Comparison of ENCODE assay signal across 17 mouse cellular contexts in the genomic region with DNA sequence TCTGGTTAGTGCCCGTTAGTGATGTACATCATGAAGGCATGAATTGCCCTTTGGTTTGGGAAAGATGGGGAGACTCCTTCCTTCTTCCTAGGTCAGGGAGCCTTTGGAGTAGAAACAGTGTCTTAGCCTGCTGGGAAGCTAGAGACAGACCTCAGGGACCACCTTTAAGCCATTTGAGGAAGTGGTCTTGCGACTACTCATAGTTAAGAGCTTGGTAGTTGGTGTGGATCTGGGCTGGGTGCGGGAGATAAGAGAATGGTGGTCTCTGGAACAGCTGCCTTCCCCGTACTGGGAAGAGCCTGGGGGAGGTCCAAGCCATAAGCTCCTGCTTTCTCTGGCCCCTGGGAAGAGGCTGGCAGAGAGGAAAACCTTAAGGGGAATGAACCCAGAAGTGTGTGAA. TPM values are rescaled to one million over a fixed set of nuclear protein-coding genes. Genes with fewer than 3 reads are reported as not detected.
DNase-seq lines count a peak whose midpoint lies in the region; ATAC-seq and TF ChIP-seq lines count a peak whose summit lies in the region.
"Had no signal": no experiment of that assay in that cellular context is flagged by ENCODE, and none has a peak within 500 bp of the region (broad histone marks: within the 10 kb centered on the region; RNA-seq: fewer than 3 reads in every experiment).

No protein-coding gene starts in this region.

- peak overlapping the region; percentile 72; the same call in 1 of the 2 replicates for H3K4me3 ChIP-seq in midbrain, embryonic 10.5 days
- no peak overlapping the region for H3K4me3 ChIP-seq in midbrain, embryonic 11.5 days (ENCODE audit: low read depth, low read length)
- peak overlapping the region; percentile 78 for H3K4me3 ChIP-seq in forebrain, embryonic 14.5 days (ENCODE audit: low read depth, low read length)
- peak overlapping the region; percentile 81 for H3K4me3 ChIP-seq in hindbrain, postnatal 0 days (ENCODE audit: low read length)

- WGBS in midbrain, embryonic 10.5 days, result 71% methylated on average over 4 of the region's 4 CpGs
- 70% methylated on average over 4 of the region's 4 CpGs for WGBS in midbrain, embryonic 11.5 days
- 60% methylated on average over 4 of the region's 4 CpGs for WGBS in forebrain, embryonic 14.5 days
- 37% methylated on average over 4 of the region's 4 CpGs for WGBS in hindbrain, postnatal 0 days

- H3K36me3 ChIP-seq in midbrain, embryonic 10.5 days, result no peaks in the 10 kb centered on the region
- no peaks in the 10 kb centered on the region for H3K36me3 ChIP-seq in midbrain, embryonic 11.5 days (ENCODE audit: control insufficient read depth, insufficient read depth, low read length)
- H3K36me3 ChIP-seq in forebrain, embryonic 14.5 days (ENCODE audit: control insufficient read depth, insufficient read depth, low read length), result no peaks in the 10 kb centered on the region
- H3K36me3 ChIP-seq in hindbrain, postnatal 0 days (ENCODE audit: insufficient read depth, low read length), result no peaks in the 10 kb centered on the region
- H3K36me3 ChIP-seq: embryonic facial prominence, embryonic 12.5 days had no signal

- H3K27me3 ChIP-seq in midbrain, embryonic 10.5 days (ENCODE audit: low read depth, poor library complexity, severe bottlenecking), result peaks cover 80% of the 10 kb centered on the region
- H3K27me3 ChIP-seq in midbrain, embryonic 11.5 days (ENCODE audit: control insufficient read depth, insufficient read depth, low read length), result peaks cover 56% of the 10 kb centered on the region
- H3K27me3 ChIP-seq in forebrain, embryonic 14.5 days (replicated peaks; ENCODE audit: control insufficient read depth, insufficient read depth, low read length), result peaks cover 42% of the 10 kb centered on the region
- no peaks in the 10 kb centered on the region for H3K27me3 ChIP-seq in hindbrain, postnatal 0 days (ENCODE audit: insufficient read depth, low read length)

- DNase-seq in midbrain, embryonic 10.5 days (ENCODE audit: low spot score), result no peak
- no peak for DNase-seq in midbrain, embryonic 11.5 days (ENCODE audit: low spot score, missing footprints)
- no peak for DNase-seq in forebrain, embryonic 14.5 days (ENCODE audit: low spot score)
- no peak for DNase-seq in hindbrain, postnatal 0 days (ENCODE audit: low spot score)
- no peak for DNase-seq in spleen, adult 12 weeks (ENCODE audit: low spot score)
- no peak for DNase-seq in right cerebral cortex, postnatal 10 days (ENCODE audit: low spot score in 2 of 2)
- no peak for DNase-seq in testis, postnatal 14 days (ENCODE audit: low spot score)
- DNase-seq: adrenal gland, adult 2 months; heart, postnatal 10 days; kidney, adult 11 months; kidney, postnatal 36 days; lung, embryonic 14.5 days; thymus, postnatal 4 days had no signal

- no peak overlapping the region for H3K4me2 ChIP-seq in midbrain, embryonic 11.5 days
- H3K4me2 ChIP-seq in forebrain, embryonic 14.5 days (ENCODE audit: low read length), result peak overlapping the region; percentile 76
- peak overlapping the region; percentile 74 for H3K4me2 ChIP-seq in hindbrain, postnatal 0 days (ENCODE audit: low read depth, low read length)
- H3K4me2 ChIP-seq: lung, embryonic 14.5 days had no signal

- H3K9ac ChIP-seq in midbrain, embryonic 11.5 days (ENCODE audit: low read length), result no peak overlapping the region
- peak overlapping the region; percentile 87 for H3K9ac ChIP-seq in forebrain, embryonic 14.5 days (ENCODE audit: low read length)
- H3K9ac ChIP-seq in hindbrain, postnatal 0 days (replicated peaks; ENCODE audit: low read length), result peak overlapping the region; percentile 94
- H3K9ac ChIP-seq: embryonic facial prominence, embryonic 12.5 days; lung, embryonic 14.5 days had no signal

- no peak for ATAC-seq in midbrain, embryonic 11.5 days (ENCODE audit: low FRiP score)
- ATAC-seq in forebrain, embryonic 14.5 days, result no peak
- ATAC-seq in hindbrain, postnatal 0 days, result no peak

- H3K4me1 ChIP-seq in midbrain, embryonic 10.5 days, result peaks cover 30% of the 10 kb centered on the region
- H3K4me1 ChIP-seq in midbrain, embryonic 11.5 days (ENCODE audit: control insufficient read depth, insufficient read depth, low read length), result peaks cover 4% of the 10 kb centered on the region; the same call in 1 of the 2 replicates
- H3K4me1 ChIP-seq in forebrain, embryonic 14.5 days (ENCODE audit: control insufficient read depth, insufficient read depth, low read length), result peaks cover 16% of the 10 kb centered on the region; the same call in 1 of the 2 replicates
- H3K4me1 ChIP-seq in hindbrain, postnatal 0 days (ENCODE audit: insufficient read depth, low read length), result peaks cover 32% of the 10 kb centered on the region

- H3K9me3 ChIP-seq in midbrain, embryonic 10.5 days (replicated peaks), result no peaks in the 10 kb centered on the region
- H3K9me3 ChIP-seq in midbrain, embryonic 11.5 days (ENCODE audit: control insufficient read depth, low read length), result no peaks in the 10 kb centered on the region
- H3K9me3 ChIP-seq in forebrain, embryonic 14.5 days (replicated peaks; ENCODE audit: control insufficient read depth, low read length), result no peaks in the 10 kb centered on the region
- no peaks in the 10 kb centered on the region for H3K9me3 ChIP-seq in hindbrain, postnatal 0 days (ENCODE audit: low read length)
- H3K9me3 ChIP-seq: embryonic facial prominence, embryonic 12.5 days had no signal

- TF ChIP-seq CTCF in hindbrain, postnatal 0 days (IDR thresholded peaks at IDR 0.05; ENCODE audit: low read depth), result no peak

- H3K27ac ChIP-seq in midbrain, embryonic 10.5 days (replicated peaks), result no peak overlapping the region
- no peak overlapping the region for H3K27ac ChIP-seq in midbrain, embryonic 11.5 days (ENCODE audit: low read depth, low read length)
- no peak overlapping the region for H3K27ac ChIP-seq in forebrain, embryonic 14.5 days (ENCODE audit: low read depth, low read length)
- no peak overlapping the region for H3K27ac ChIP-seq in hindbrain, postnatal 0 days
- H3K27ac ChIP-seq: embryonic facial prominence, embryonic 12.5 days had no signal

RNA-seq across cellular contexts. Expression of gene Kcnc1, which starts 2.3 kb away (rescaled TPM):
- polyA plus RNA-seq in midbrain, embryonic 10.5 days (2016; fragmentation: Nextera tagmentation; extraction: Ambion mirVana), result 0.37 and 1.3 TPM in 2 replicates
- polyA plus RNA-seq in midbrain, embryonic 11.5 days (2014; fragmentation: Nextera tagmentation; extraction: Ambion mirVana), result 1.4 and 1.8 TPM in 2 replicates
- polyA plus RNA-seq in forebrain, embryonic 14.5 days (2014; fragmentation: Nextera tagmentation; extraction: Ambion mirVana), result 3.6 and 6.0 TPM in 2 replicates
- 43.7 and 45.6 TPM in 2 replicates for total RNA-seq in hindbrain, postnatal 0 days (2014; rRNA removed)
- polyA plus RNA-seq in hindbrain, postnatal 0 days (2015; fragmentation: Nextera tagmentation; extraction: Ambion mirVana), result 25.0 and 25.6 TPM in 2 replicates

RNA-seq across cellular contexts. Expression of gene Myod1, which starts 22.3 kb away (rescaled TPM):
- not detected in 2 replicates for polyA plus RNA-seq in midbrain, embryonic 10.5 days (2016; fragmentation: Nextera tagmentation; extraction: Ambion mirVana)
- 0.11 TPM in 1 of 2 replicates, not detected in the other for polyA plus RNA-seq in midbrain, embryonic 11.5 days (2014; fragmentation: Nextera tagmentation; extraction: Ambion mirVana)
- 0.15 TPM in 1 of 2 replicates, not detected in the other for polyA plus RNA-seq in forebrain, embryonic 14.5 days (2014; fragmentation: Nextera tagmentation; extraction: Ambion mirVana)
- 0.32 and 0.99 TPM in 2 replicates for total RNA-seq in hindbrain, postnatal 0 days (2014; rRNA removed)
- polyA plus RNA-seq in hindbrain, postnatal 0 days (2015; fragmentation: Nextera tagmentation; extraction: Ambion mirVana), result 0.20 and 0.37 TPM in 2 replicates
- total RNA-seq: adrenal gland, adult 2 months; heart, postnatal 10 days; left cerebral cortex, adult 18-20 months; megakaryocyte progenitor cell, adult 5-6 weeks had no signal
- polyA plus RNA-seq: adrenal gland, adult 2 months; gonadal fat pad, adult 2 months had no signal
